Mouse (Mus musculus) stomach, embryonic 15.5 days (tissue): Measurements from ENCODE around the gene Arfgap3. TPM values are rescaled to one million over a fixed set of nuclear protein-coding genes. Genes with fewer than 3 reads are reported as not detected.
A peak's percentile ranks its signal among the peaks of the same experiment; 100 is the strongest.
"Not testable (repeated sequence)": the region's sequence is repeated elsewhere in the genome, so short reads cannot be mapped to it uniquely, and the experiment has no call there.

Source experiments
- ATAC-seq: fragments of 200-750 bp; cut with Nextera tagmentation; 2 replicates; pipeline ENCODE4 v1.8.0; 2017; ENCODE audit warnings: low read depth, moderate number of reproducible peaks, moderate TSS enrichment; ENCODE audit not compliant: insufficient read depth, low FRiP score
- H3K27ac ChIP-seq: fragments of 300-500 bp; sonication (generic); 2 replicates; pipeline ENCODE4 v1.5.1; 2015; ENCODE audit warnings: mild to moderate bottlenecking, inconsistent platforms
- H3K27me3 ChIP-seq: fragments of 300-500 bp; sonication (generic); replicated peaks from 2 replicates; pipeline ENCODE4 v1.6.1; 2015; ENCODE audit warnings: inconsistent platforms
- H3K36me3 ChIP-seq: fragments of 300-500 bp; sonication (generic); 2 replicates; pipeline ENCODE4 v1.6.1; 2015; ENCODE audit warnings: inconsistent platforms
- H3K4me1 ChIP-seq: fragments of 300-500 bp; sonication (generic); 2 replicates; pipeline ENCODE4 v1.6.1; 2015; ENCODE audit warnings: inconsistent platforms
- H3K4me2 ChIP-seq: fragments of 300-500 bp; sonication (generic); 2 replicates; pipeline ENCODE4 v1.6.1; 2015; ENCODE audit warnings: mild to moderate bottlenecking, inconsistent platforms
- H3K4me3 ChIP-seq: fragments of 300-500 bp; sonication (generic); replicated peaks from 2 replicates; pipeline ENCODE4 v1.5.1; 2015; ENCODE audit warnings: inconsistent platforms
- H3K9ac ChIP-seq: fragments of 300-500 bp; sonication (generic); 2 replicates; pipeline ENCODE4 v1.6.1; 2015; ENCODE audit warnings: inconsistent platforms
- H3K9me3 ChIP-seq: fragments of 300-500 bp; sonication (generic); 2 replicates; pipeline ENCODE4 v1.6.1; 2016; ENCODE audit warnings: inconsistent platforms
- WGBS: fragments of 180-500 bp; shearing (Covaris S2); methylation state at CpG from one replicate; pipeline ENCODE4 v1.1.7; 2015; 5-methylcytosine and 5-hydroxymethylcytosine counted together
- polyA plus RNA-seq: library from polyadenylated mRNA; unstranded; fragments of >200 nt; fragmentation: Nextera tagmentation; extraction: Ambion mirVana; gene quantifications from 2 replicates; pipeline ENCODE4 v1.2.1, GENCODE M21; 2015

The Arfgap3 gene
- polyA plus RNA-seq, 1 experiment from 2014 or later: 63.0 TPM

- H3K4me2 ChIP-seq: no peak overlapping the region
- no peaks in the 10 kb centered on the region for H3K27me3 ChIP-seq
- 82% methylated on average over 13 of the region's 13 CpGs for WGBS
- H3K9ac ChIP-seq: no peak overlapping the region
- H3K27ac ChIP-seq: peak overlapping the region; percentile 63
- H3K9me3 ChIP-seq: no peaks in the 10 kb centered on the region
- no peaks in the 10 kb centered on the region for H3K36me3 ChIP-seq
- ATAC-seq: no peak
- H3K4me3 ChIP-seq: no peak overlapping the region
- H3K4me1 ChIP-seq: peaks cover 14% of the 10 kb centered on the region; the same call in 1 of the 2 replicates
Observed at GRCm38 (mm10) chr15:83292261-83293056, 57.6 kb downstream of the Arfgap3 start.

- H3K27ac ChIP-seq: no peak overlapping the region
- no peaks in the 10 kb centered on the region for H3K9me3 ChIP-seq
- H3K9ac ChIP-seq: no peak overlapping the region
- H3K4me2 ChIP-seq: no peak overlapping the region
- H3K36me3 ChIP-seq: no peaks in the 10 kb centered on the region
- peaks cover 6% of the 10 kb centered on the region; the same call in 1 of the 2 replicates for H3K4me1 ChIP-seq
- WGBS: 71% methylated on average over 2 of the region's 2 CpGs
- H3K4me3 ChIP-seq: no peak overlapping the region
- no peak for ATAC-seq
- H3K27me3 ChIP-seq: no peaks in the 10 kb centered on the region
Observed at GRCm38 (mm10) chr15:83290899-83291298, 59.1 kb downstream of the Arfgap3 start.

- Histone ChIP-seq H3K4me1 (0 out of 2 replicates have a peak, but pooled peaks cover 4% of the 10 kb centered on the region), H3K36me3 (no peaks in the 10 kb centered on the region), H3K9me3 (no peaks in the 10 kb centered on the region), H3K4me2 (no peak overlapping the region), H3K27ac (no peak overlapping the region), H3K4me3 (no peak overlapping the region), H3K27me3 (no peaks in the 10 kb centered on the region), H3K9ac (no peak overlapping the region)
- ATAC-seq: no peak
- 75% methylated on average over 8 of the region's 8 CpGs for WGBS
Observed at GRCm38 (mm10) chr15:83284828-83285227, 65.2 kb downstream of the Arfgap3 start.

GRCm38 (mm10) chr15:83282397-83282796 lies 67.7 kb downstream of the Arfgap3 start:
- no peaks in the 10 kb centered on the region for H3K36me3 ChIP-seq
- no peak overlapping the region for H3K9ac ChIP-seq
- no peaks in the 10 kb centered on the region for H3K27me3 ChIP-seq
- H3K9me3 ChIP-seq: no peaks in the 10 kb centered on the region
- ATAC-seq: no peak
- H3K4me3 ChIP-seq: no peak overlapping the region
- H3K27ac ChIP-seq: no peak overlapping the region
- H3K4me1 ChIP-seq: 0 out of 2 replicates have a peak, but pooled peaks cover 4% of the 10 kb centered on the region
- 75% methylated on average over 5 of the region's 5 CpGs for WGBS
- no peak overlapping the region for H3K4me2 ChIP-seq

- Histone ChIP-seq H3K4me1 (0 out of 2 replicates have a peak, but pooled peaks cover 4% of the 10 kb centered on the region), H3K4me2 (peak overlapping the region; percentile 16; the same call in 1 of the 2 replicates), H3K27ac (peak overlapping the region; percentile 61), H3K9ac (no peak overlapping the region), H3K27me3 (no peaks in the 10 kb centered on the region), H3K4me3 (no peak overlapping the region), H3K9me3 (no peaks in the 10 kb centered on the region), H3K36me3 (no peaks in the 10 kb centered on the region)
- ATAC-seq: no peak
- 35% methylated on average over 11 of the region's 11 CpGs for WGBS
Observed at GRCm38 (mm10) chr15:83281303-83281702, 68.7 kb downstream of the Arfgap3 start.

GRCm38 (mm10) chr15:83278579-83278978 lies 71.5 kb downstream of the Arfgap3 start:
- no peak overlapping the region for H3K4me3 ChIP-seq
- no peak overlapping the region for H3K4me2 ChIP-seq
- 0 out of 2 replicates have a peak, but pooled peaks cover 4% of the 10 kb centered on the region for H3K4me1 ChIP-seq
- H3K36me3 ChIP-seq: no peaks in the 10 kb centered on the region
- no peak overlapping the region for H3K27ac ChIP-seq
- no peaks in the 10 kb centered on the region for H3K27me3 ChIP-seq
- H3K9me3 ChIP-seq: no peaks in the 10 kb centered on the region
- 84% methylated on average over 5 of the region's 5 CpGs for WGBS
- no peak for ATAC-seq
- no peak overlapping the region for H3K9ac ChIP-seq

GRCm38 (mm10) chr15:83277451-83277850 lies 72.6 kb downstream of the Arfgap3 start:
- 0 out of 2 replicates have a peak, but pooled peaks cover 4% of the 10 kb centered on the region for H3K4me1 ChIP-seq
- no peaks in the 10 kb centered on the region for H3K27me3 ChIP-seq
- no peak overlapping the region for H3K4me3 ChIP-seq
- WGBS: 73% methylated on average over 4 of the region's 4 CpGs
- H3K9me3 ChIP-seq: no peaks in the 10 kb centered on the region
- H3K27ac ChIP-seq: no peak overlapping the region
- H3K9ac ChIP-seq: no peak overlapping the region
- no peak for ATAC-seq
- H3K4me2 ChIP-seq: no peak overlapping the region
- H3K36me3 ChIP-seq: no peaks in the 10 kb centered on the region

GRCm38 (mm10) chr15:83274237-83274636 lies 75.8 kb downstream of the Arfgap3 start:
- H3K27me3 ChIP-seq, H3K9me3 ChIP-seq, H3K36me3 ChIP-seq, H3K27ac ChIP-seq, H3K4me1 ChIP-seq, H3K9ac ChIP-seq, H3K4me3 ChIP-seq, ATAC-seq, H3K4me2 ChIP-seq: not testable (repeated sequence)

GRCm38 (mm10) chr15:83273017-83273416 lies 77.0 kb downstream of the Arfgap3 start:
- no peaks in the 10 kb centered on the region for H3K4me1 ChIP-seq
- H3K4me3 ChIP-seq: no peak overlapping the region
- H3K4me2 ChIP-seq: no peak overlapping the region
- WGBS: 83% methylated on average over 2 of the region's 2 CpGs
- no peaks in the 10 kb centered on the region for H3K27me3 ChIP-seq
- no peak overlapping the region for H3K9ac ChIP-seq
- H3K36me3 ChIP-seq: no peaks in the 10 kb centered on the region
- H3K27ac ChIP-seq: no peak overlapping the region
- no peaks in the 10 kb centered on the region for H3K9me3 ChIP-seq
- no peak for ATAC-seq

- not testable (repeated sequence) for H3K9me3 ChIP-seq, H3K27me3 ChIP-seq, H3K36me3 ChIP-seq, H3K4me1 ChIP-seq, H3K4me3 ChIP-seq, H3K9ac ChIP-seq
- WGBS: 34% methylated on average over 9 of the region's 9 CpGs
- H3K27ac ChIP-seq: peak overlapping the region; percentile 40; the same call in 1 of the 2 replicates
- peak overlapping the region; percentile 30 for H3K4me2 ChIP-seq
- peak; percentile 66; the same call in 1 of the 2 replicates for ATAC-seq
Observed at GRCm38 (mm10) chr15:83271221-83271620, 78.8 kb downstream of the Arfgap3 start.

GRCm38 (mm10) chr15:83269985-83270384 lies 80.1 kb downstream of the Arfgap3 start:
- 54% methylated on average over 6 of the region's 6 CpGs for WGBS
- not testable (repeated sequence) for ATAC-seq, H3K4me2 ChIP-seq, H3K9ac ChIP-seq, H3K27ac ChIP-seq, H3K9me3 ChIP-seq, H3K27me3 ChIP-seq, H3K36me3 ChIP-seq, H3K4me3 ChIP-seq, H3K4me1 ChIP-seq

GRCm38 (mm10) chr15:83268428-83268827 lies 81.6 kb downstream of the Arfgap3 start:
- H3K9ac ChIP-seq, H3K4me1 ChIP-seq, H3K9me3 ChIP-seq, H3K27me3 ChIP-seq, H3K4me3 ChIP-seq, ATAC-seq, H3K36me3 ChIP-seq: not testable (repeated sequence)
- peak overlapping the region; percentile 27; the same call in 1 of the 2 replicates for H3K4me2 ChIP-seq
- 29% methylated on average over 7 of the region's 7 CpGs for WGBS
- 0 out of 2 replicates have a peak overlapping the region, but pooled peaks have one; percentile 11 for H3K27ac ChIP-seq
